Mouse (Mus musculus) ES-E14 (cell line): ENCODE measurements around the gene Gdf15.

Experiments
- ZC3H11A ChIP-seq: IDR thresholded peaks from 2 replicates; pipeline ENCODE4 v1.6.1; 2012; ENCODE audit warnings: low read depth, mild to moderate bottlenecking, inconsistent platforms, low read length, borderline replicate concordance
- ZNF384 ChIP-seq: IDR thresholded peaks from 2 replicates; pipeline ENCODE4 v1.6.1; 2012; ENCODE audit warnings: low read depth, low read length, inconsistent platforms

GRCm38 (mm10) chr8:70634066-70634465 lies 1.8 kb upstream of the Gdf15 start:
- TF ChIP-seq ZC3H11A (no peak), ZNF384 (no peak)
